Mouse (Mus musculus): Measurements from ENCODE around the gene Pwwp2b.

- no peak for TF ChIP-seq CTCF (IDR thresholded peaks at IDR 0.05; ENCODE audit: low read depth, low read length)
- TF ChIP-seq POLR2A (IDR thresholded peaks at IDR 0.05; ENCODE audit: insufficient read depth, low read length) = no peak
Measured at GRCm38 (mm10) chr7:139312686-139313085, 64.4 kb downstream of the Pwwp2b start.

Measured in ES-Bruce4 (cell line).